Mouse (Mus musculus) lung, adult 2 months (tissue): ENCODE data around the gene Hcrt. TPM values are rescaled to one million over a fixed set of nuclear protein-coding genes. Genes with fewer than 3 reads are reported as not detected.
A peak's percentile ranks its signal among the peaks of the same experiment; 100 is the strongest.

Source experiments
- DNase-seq: peaks from one replicate; pipeline ENCODE4 v3.0.0; 2022
- H3K4me1 ChIP-seq: fragments of 200-500 bp; 2 replicates; pipeline ENCODE4 v1.6.1; 2011; ENCODE audit warnings: low read length; ENCODE audit not compliant: control insufficient read depth, insufficient read depth
- H3K4me3 ChIP-seq: fragments of 200-500 bp; replicated peaks from 2 replicates; pipeline ENCODE3; 2011; ENCODE audit warnings: low read depth, mild to moderate bottlenecking, control low read depth, low read length; ENCODE audit errors: extremely low read depth
- CTCF ChIP-seq: fragments of 200-500 bp; IDR thresholded peaks from 2 replicates; pipeline ENCODE4 v1.5.1; 2011; ENCODE audit warnings: mild to moderate bottlenecking, low read length, control low read depth; ENCODE audit not compliant: insufficient read depth
- POLR2A ChIP-seq: fragments of 200-500 bp; IDR thresholded peaks from 2 replicates; pipeline ENCODE4 v1.6.1; 2011; ENCODE audit warnings: low read depth, mild to moderate bottlenecking, control low read depth, low read length, borderline replicate concordance; ENCODE audit errors: extremely low read depth
- WGBS: fragments of 180-500 bp; shearing (Covaris S2); methylation state at CpG from one replicate; pipeline ENCODE4 v1.1.7; 2018; 5-methylcytosine and 5-hydroxymethylcytosine counted together
- polyA plus RNA-seq: library from polyadenylated mRNA; depleted of rRNA; stranded (reverse); fragments of >200 nt; gene quantifications from 2 replicates; pipeline ENCODE4 v1.2.3, GENCODE M21; 2012; rRNA removed

Hcrt gene
- polyA plus RNA-seq, 1 experiment, result not detected

DNA sequence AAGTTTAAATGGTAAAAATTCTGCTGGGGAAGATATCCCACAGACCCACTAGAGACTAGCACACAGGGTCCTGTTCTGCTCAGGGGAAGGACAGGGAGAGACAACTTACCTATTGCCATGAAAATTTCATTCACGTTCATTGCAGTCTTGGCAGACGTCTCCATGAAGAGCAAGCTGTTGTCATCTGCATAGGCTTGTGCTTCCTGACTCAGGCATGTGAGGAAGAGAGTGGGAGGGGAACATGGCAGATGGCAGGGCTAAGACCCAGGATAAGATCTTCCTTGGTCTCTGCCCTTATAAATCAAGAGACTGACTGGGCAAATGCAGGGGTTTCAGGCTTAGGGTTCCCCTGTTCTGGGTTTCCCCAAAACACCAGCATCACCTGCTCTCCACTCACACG is 46.1 kb downstream of the Hcrt start:
- no peak for DNase-seq
- Histone ChIP-seq H3K4me3 (no peak overlapping the region), H3K4me1 (peaks cover 30% of the 10 kb centered on the region)
- no peak for TF ChIP-seq CTCF
- TF ChIP-seq POLR2A, result no peak
- 74% methylated on average over 3 of the region's 3 CpGs for WGBS

DNA sequence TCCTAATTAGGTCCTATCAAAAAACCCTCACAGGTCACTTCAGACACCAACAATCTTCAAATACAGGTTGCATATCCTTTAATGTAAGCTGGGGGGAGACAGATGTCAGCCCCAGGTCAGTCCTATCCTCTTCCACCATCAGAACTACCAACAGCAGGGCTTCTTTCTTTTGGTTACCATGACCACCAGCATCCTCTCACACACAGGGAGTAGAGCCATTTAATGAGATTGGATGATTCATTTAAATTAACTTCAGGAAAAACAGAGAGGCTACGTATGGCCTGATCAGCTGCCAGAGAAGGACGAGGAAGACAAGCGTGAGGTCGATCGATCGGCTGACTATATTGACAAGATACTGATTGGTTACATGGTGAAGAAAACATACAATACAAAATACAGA is 47.8 kb downstream of the Hcrt start:
- WGBS, result 94% methylated on average over 6 of the region's 6 CpGs
- no peak for TF ChIP-seq CTCF
- TF ChIP-seq POLR2A, result no peak
- H3K4me3 ChIP-seq, result no peak overlapping the region
- H3K4me1 ChIP-seq, result peaks cover 19% of the 10 kb centered on the region
- no peak for DNase-seq

- peak; percentile 90 for TF ChIP-seq CTCF
- TF ChIP-seq POLR2A, result no peak
- Histone ChIP-seq H3K4me3 (no peak overlapping the region), H3K4me1 (peaks cover 16% of the 10 kb centered on the region)
- 40% methylated on average over 6 of the region's 6 CpGs for WGBS
- DNase-seq, result peak; percentile 75
These were observed 48.2 kb downstream of the Hcrt start for GRCm38 (mm10) chr11:100714534-100714915.

DNA sequence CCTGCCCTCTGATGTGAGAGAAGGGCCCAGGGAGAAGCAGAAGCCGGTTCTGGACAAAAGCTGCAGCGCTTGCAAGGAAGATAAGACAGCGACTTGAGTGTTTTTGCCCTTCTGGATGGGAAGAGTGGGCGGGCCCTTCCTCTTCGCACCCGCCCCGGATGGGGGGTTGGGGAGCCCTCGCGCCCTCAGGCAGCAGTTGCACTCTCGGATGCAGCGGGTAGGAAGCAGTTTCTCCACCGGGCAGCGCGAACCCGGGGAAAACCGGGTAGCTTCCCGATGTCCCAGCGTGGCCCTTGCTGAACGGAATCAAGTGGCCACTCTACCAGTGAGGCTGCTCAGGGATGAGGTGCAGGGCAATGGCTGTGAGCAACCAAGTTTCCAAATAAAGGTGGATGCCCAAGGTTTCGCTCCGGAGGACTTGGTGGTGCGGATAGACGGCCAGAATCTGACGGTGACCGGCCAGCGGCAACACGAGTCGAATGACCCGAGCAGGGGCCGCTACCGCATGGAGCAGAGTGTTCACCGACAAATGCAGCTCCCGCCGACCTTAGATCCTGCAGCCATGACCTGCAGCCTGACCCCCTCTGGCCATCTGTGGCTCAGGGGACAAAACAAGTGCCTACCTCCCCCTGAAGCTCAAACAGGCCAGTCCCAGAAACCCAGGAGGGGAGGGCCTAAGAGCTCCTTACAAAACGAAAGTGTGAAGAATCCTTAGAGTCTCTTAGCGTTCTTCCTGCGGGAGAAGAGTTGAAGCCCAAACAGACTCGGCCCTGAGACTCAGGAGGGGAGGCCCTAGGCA is 48.8 kb downstream of the Hcrt start, which contains the start of gene Hspb9:
Gene Hspb9 (plus strand): TSS at position 116 of the 799 bp plus-strand sequence.
- DNase-seq, result peak; percentile 67
- Histone ChIP-seq H3K4me1 (peaks cover 16% of the 10 kb centered on the region), H3K4me3 (peak within 1 kb of the TSS; percentile 56)
- TF ChIP-seq CTCF, result no peak
- TF ChIP-seq POLR2A, result peak; percentile 76; the same call in 1 of the 2 replicates
- 6% methylated on average over 38 of the region's 38 CpGs for WGBS

DNA sequence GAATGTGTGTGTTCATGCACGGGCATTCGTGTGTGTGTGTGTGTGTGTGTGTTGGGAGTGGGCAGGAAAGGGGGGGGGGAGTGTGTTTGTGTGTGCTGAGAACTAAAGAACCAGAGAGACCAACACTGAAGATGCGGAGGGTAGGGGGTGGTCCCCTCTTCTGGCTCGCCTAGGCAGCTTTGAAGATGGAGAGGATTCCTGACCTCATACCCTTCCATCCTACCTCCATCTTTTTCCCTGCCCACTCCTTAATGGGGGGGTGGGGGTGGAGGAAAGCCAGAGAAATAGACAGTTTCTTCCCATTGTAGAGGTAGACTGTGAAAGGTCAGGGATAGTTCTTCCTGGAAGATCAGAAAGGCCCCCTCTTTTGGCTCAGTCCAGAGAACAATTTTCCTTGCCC is 49.6 kb downstream of the Hcrt start:
- 63% methylated on average over 4 of the region's 4 CpGs for WGBS
- TF ChIP-seq CTCF (no peak), POLR2A (no peak)
- Histone ChIP-seq H3K4me3 (no peak overlapping the region), H3K4me1 (peaks cover 16% of the 10 kb centered on the region)
- DNase-seq, result no peak

GRCm38 (mm10) chr11:100711783-100712615 is 50.7 kb downstream of the Hcrt start, which contains the start of gene Kat2a:
Gene Kat2a, minus strand, starts transcription at chr11:100712465.
- TF ChIP-seq POLR2A (peak; percentile 57; the same call in 1 of the 2 replicates), CTCF (no peak)
- Histone ChIP-seq H3K4me3 (peak within 1 kb of the TSS; percentile 69), H3K4me1 (peaks cover 16% of the 10 kb centered on the region)
- 2% methylated on average over 48 of the region's 48 CpGs for WGBS
- peak; percentile 69 for DNase-seq

Other genes starting within 250 kb of the Hcrt start
- 166 and 217 TPM in 2 replicates for gene Acly, start 234.9 kb downstream of the Hcrt start, polyA plus RNA-seq
- 1.8 and 3.4 TPM in 2 replicates for gene Ttc25, start 217.3 kb downstream of the Hcrt start, polyA plus RNA-seq
- 27.5 and 29.9 TPM in 2 replicates for gene Cnp, start 188.0 kb downstream of the Hcrt start, polyA plus RNA-seq
- gene Nkiras2, start 143.7 kb downstream of the Hcrt start, polyA plus RNA-seq, result 59.4 and 84.5 TPM in 2 replicates
- gene Dnajc7, start 142.8 kb downstream of the Hcrt start, polyA plus RNA-seq, result 29.8 and 56.5 TPM in 2 replicates
- gene Zfp385c, start 70.5 kb downstream of the Hcrt start, polyA plus RNA-seq, result 0.36 and 4.9 TPM in 2 replicates
- gene Dhx58, start 58.7 kb downstream of the Hcrt start, polyA plus RNA-seq, result 8.2 and 9.8 TPM in 2 replicates
- gene Kat2a, start 50.5 kb downstream of the Hcrt start, polyA plus RNA-seq, result 27.3 and 28.2 TPM in 2 replicates
- gene Hspb9, start 49.1 kb downstream of the Hcrt start, polyA plus RNA-seq, result 0.36 TPM in 1 of 2 replicates, not detected in the other
- 235 and 252 TPM in 2 replicates for gene Rab5c, start 24.7 kb downstream of the Hcrt start, polyA plus RNA-seq
- gene Kcnh4, start 3.0 kb downstream of the Hcrt start, polyA plus RNA-seq, result 1.1 and 1.8 TPM in 2 replicates
- gene Ghdc, start 8.0 kb upstream of the Hcrt start, polyA plus RNA-seq, result 14.4 and 18.2 TPM in 2 replicates
- 38.8 and 44.7 TPM in 2 replicates for gene Stat5b, start 87.8 kb upstream of the Hcrt start, polyA plus RNA-seq
- 19.0 and 20.4 TPM in 2 replicates for gene Stat5a, start 96.4 kb upstream of the Hcrt start, polyA plus RNA-seq
- 115 and 147 TPM in 2 replicates for gene Stat3, start 176.6 kb upstream of the Hcrt start, polyA plus RNA-seq
- 270 and 280 TPM in 2 replicates for gene Cavin1, start 208.0 kb upstream of the Hcrt start, polyA plus RNA-seq
- gene Atp6v0a1, start 246.5 kb upstream of the Hcrt start, polyA plus RNA-seq, result 81.9 and 102 TPM in 2 replicates